Mouse (Mus musculus) megakaryocyte-erythroid progenitor cell, adult 5-6 weeks (primary cell): ENCODE results near the gene Klhl5. TPM values are rescaled to one million over a fixed set of nuclear protein-coding genes. Genes with fewer than 3 reads are reported as not detected.

Experiments used
- ATAC-seq: replicated peaks from 2 replicates; pipeline ENCODE4 v1.8.0; 2016; ENCODE audit warnings: mild to moderate bottlenecking, inconsistent platforms; ENCODE audit not compliant: severe bottlenecking, poor library complexity, low FRiP score, low TSS enrichment
- total RNA-seq, 2 experiments: library from RNA; stranded (forward) in 1 of 2; stranded (reverse) in 1 of 2; fragments of 200-1000, 215-1000 nt in 1 of 2; fragments of >200 nt in 1 of 2; fragmentation: Nextera tagmentation in 1 of 2; gene quantifications; 2 replicates each; pipeline ENCODE4 v1.2.3; 2014 to 2017

Klhl5 gene
- total RNA-seq, 2 experiments from 2014 or later = 11.9 to 18.0 TPM

- no peak for ATAC-seq
Measured at GRCm38 (mm10) chr5:65177026-65177514, 69.7 kb downstream of the Klhl5 start.

GRCm38 (mm10) chr5:65178477-65178876 is 71.1 kb downstream of the Klhl5 start:
- ATAC-seq = no peak

GRCm38 (mm10) chr5:65181160-65181793 is 73.9 kb downstream of the Klhl5 start:
- no peak for ATAC-seq

- ATAC-seq = no peak
Measured at GRCm38 (mm10) chr5:65181794-65182169, 74.4 kb downstream of the Klhl5 start.

DNA sequence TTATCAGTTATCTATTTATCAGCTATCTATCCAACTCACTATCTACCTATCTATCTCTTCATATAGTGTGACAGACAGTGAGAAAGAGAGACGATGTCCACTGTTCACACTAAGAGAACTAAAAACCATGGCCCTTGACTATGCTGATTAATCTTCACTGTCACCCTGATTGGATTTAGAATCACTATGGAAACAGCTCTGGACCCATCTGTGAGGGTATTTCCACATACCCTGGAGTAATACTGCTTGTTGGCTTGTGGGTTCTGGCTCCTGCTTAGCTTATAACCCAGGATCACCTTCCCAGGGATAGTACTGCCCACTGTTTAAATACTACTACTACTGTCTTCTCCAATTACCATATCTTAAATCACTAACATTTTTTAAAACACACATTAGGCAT is 74.9 kb downstream of the Klhl5 start:
- ATAC-seq = no peak

GRCm38 (mm10) chr5:65191601-65192000 is 84.3 kb downstream of the Klhl5 start:
- no peak for ATAC-seq

GRCm38 (mm10) chr5:65194441-65194840 is 87.1 kb downstream of the Klhl5 start:
- ATAC-seq = no peak

DNA sequence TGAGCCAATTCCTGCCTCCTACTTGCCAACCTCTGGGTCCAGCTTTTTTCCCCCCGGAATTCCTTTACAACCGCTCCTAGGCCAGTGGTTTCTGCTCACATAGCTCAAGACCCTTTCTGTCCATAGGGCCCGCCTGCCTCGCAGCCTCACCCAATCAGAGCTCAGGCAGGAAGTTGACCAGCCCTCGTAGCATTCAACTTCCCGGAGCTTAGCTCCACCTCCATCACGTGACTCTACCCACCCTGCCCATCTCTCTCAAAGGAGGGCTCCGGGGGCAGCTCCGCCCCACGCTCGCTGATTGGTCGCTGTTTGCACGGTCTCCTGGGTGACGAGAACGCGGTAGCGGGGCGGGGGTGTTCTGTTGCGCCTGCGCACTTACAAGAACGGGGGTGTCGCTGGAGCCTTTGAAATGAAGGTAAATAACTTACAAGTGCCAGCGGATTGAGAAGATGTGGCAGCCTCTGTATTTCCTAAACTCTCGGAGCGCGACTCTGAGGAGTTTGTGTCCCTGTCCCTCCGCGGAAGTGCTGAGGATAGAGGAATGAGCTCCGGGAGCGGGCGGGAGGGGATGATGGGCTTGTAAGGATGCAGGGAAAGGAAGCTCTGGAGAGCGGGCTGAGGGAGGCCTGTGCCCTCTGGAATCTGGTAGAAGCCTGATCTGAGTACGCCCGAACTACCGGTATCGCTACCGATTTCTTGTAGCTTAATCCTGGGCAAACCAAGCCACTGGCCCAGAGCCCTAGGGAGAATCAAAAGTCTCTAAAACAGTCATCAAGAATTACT is 92.2 kb downstream of the Klhl5 start, which contains the start of gene Wdr19:
Gene Wdr19, plus strand, starts transcription at position 351 of the 783 bp plus-strand sequence.
- peak; percentile 100 for ATAC-seq

DNA sequence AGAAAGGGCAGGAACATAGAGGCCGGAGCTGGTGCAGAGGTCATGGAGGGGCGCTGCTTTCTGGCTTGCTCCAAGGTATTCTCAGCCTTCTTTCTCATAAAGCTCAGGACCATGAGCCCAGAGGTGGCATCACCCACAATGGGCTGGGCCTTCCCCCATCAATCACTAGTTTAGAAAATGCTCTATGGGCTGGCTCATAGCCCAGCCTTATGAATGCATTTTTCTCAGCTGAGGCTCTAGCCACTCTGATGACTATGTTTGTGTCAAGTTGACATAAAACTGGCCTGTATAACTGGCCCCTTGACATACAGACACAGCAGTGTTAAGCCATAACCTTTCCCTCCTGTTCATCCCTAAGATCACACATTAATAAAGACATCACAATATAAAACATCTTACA is 97.4 kb downstream of the Klhl5 start:
- no peak for ATAC-seq

GRCm38 (mm10) chr5:65213321-65213720 is 106.0 kb downstream of the Klhl5 start:
- no peak for ATAC-seq

Other genes with a start within 250 kb of the Klhl5 start
- 0.92 TPM in 1 of 2 replicates, not detected in the other for gene Tlr1, start 174.0 kb upstream of the Klhl5 start, total RNA-seq (2014; fragmentation: Nextera tagmentation)
- not detected in 2 replicates for gene Tlr1, start 174.0 kb upstream of the Klhl5 start, total RNA-seq (2017)
- 0.48 and 0.57 TPM in 2 replicates for gene Tlr6, start 147.4 kb upstream of the Klhl5 start, total RNA-seq (2014; fragmentation: Nextera tagmentation)
- 0.52 and 1.2 TPM in 2 replicates for gene Tlr6, start 147.4 kb upstream of the Klhl5 start, total RNA-seq (2017)
- gene Fam114a1, start 137.5 kb upstream of the Klhl5 start, total RNA-seq (2014; fragmentation: Nextera tagmentation) = 0.20 TPM in 1 of 2 replicates, not detected in the other
- gene Fam114a1, start 137.5 kb upstream of the Klhl5 start, total RNA-seq (2017) = 0.08 and 0.09 TPM in 2 replicates
- gene Tmem156, start 15.4 kb upstream of the Klhl5 start, total RNA-seq (2014; fragmentation: Nextera tagmentation) = 1.5 and 3.1 TPM in 2 replicates
- 2.3 and 3.6 TPM in 2 replicates for gene Tmem156, start 15.4 kb upstream of the Klhl5 start, total RNA-seq (2017)
- 1.5 and 9.1 TPM in 2 replicates for gene Wdr19, start 92.2 kb downstream of the Klhl5 start, total RNA-seq (2014; fragmentation: Nextera tagmentation)
- 2.1 and 5.8 TPM in 2 replicates for gene Wdr19, start 92.2 kb downstream of the Klhl5 start, total RNA-seq (2017)
- 67.0 and 94.1 TPM in 2 replicates for gene Rfc1, start 228.1 kb downstream of the Klhl5 start, total RNA-seq (2014; fragmentation: Nextera tagmentation)
- gene Rfc1, start 228.1 kb downstream of the Klhl5 start, total RNA-seq (2017) = 105 and 140 TPM in 2 replicates
- not detected in 2 replicates for gene Klb, start 240.8 kb downstream of the Klhl5 start, total RNA-seq (2014; fragmentation: Nextera tagmentation)
- not detected in 2 replicates for gene Klb, start 240.8 kb downstream of the Klhl5 start, total RNA-seq (2017)